Mouse (Mus musculus): ENCODE data around the gene Prss35.

GRCm38 (mm10) chr9:86738067-86738466 lies 5.4 kb upstream of the Prss35 start:
- no peak for TF ChIP-seq CTCF (conservative IDR thresholded peaks at IDR 0.05; ENCODE audit: insufficient read depth, insufficient read length, low read depth, low read length)
- TF ChIP-seq POLR2A (IDR thresholded peaks at IDR 0.05; ENCODE audit: low read depth, low read length) = no peak
